Mouse (Mus musculus): ENCODE data around the gene Frmd8.
A peak's percentile ranks its signal among the peaks of the same experiment; 100 is the strongest.

The Frmd8 gene

DNA sequence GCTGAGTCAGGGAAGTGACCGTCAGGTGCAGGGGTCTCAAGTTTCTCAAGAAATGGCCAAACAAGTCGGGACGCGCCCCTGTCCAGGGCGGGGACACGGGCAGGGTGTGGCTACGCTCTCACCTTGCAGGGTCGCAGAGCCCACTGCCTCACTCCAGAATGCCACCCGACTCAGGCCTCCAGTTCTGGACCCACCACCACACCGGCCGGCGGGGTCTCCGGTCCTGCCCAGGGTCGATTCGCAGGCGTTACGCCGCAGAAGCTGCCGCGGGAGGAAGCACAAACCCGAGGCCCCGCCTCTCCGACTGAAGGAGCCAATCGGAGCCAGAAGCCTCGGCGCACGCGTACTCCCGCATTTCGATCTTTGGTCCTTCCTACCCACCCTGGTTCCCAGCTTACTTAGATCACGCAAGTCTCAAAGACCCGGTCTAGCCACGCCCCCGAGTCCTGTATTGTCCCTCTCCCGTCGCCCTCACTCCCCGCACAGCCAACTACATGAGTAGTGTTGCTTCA, at the start of gene Frmd8:
TSS of gene Frmd8 (minus strand) at position 306 of the 512 bp plus-strand sequence.
- peak; percentile 83 for DNase-seq (ENCODE audit: low read depth, low spot score)

DNA sequence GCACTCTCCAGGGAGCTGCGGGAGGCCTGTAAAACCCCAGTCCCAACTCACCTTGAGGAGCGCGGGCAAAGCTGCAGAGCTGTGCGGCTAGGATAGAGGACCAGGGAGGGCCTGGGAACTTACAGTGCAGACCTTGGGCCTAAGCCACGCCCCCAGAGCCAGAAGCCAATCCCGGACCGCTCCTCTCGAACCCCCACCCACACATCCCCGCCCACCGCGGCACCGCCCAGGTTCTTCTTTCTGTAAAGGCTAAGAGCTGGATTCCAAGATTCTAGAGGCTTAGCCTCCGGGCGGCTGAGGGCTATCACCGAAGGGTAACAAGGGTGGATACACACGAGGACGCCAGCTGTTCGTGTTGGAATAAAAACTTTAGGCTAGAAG, 49.6 kb upstream of the Frmd8 start, which contains the start of gene Cdc42ep2:
TSS of gene Cdc42ep2 (minus strand) at position 104 of the 381 bp plus-strand sequence.
- peak; percentile 83 for DNase-seq (ENCODE audit: low read depth, low spot score)

DNA sequence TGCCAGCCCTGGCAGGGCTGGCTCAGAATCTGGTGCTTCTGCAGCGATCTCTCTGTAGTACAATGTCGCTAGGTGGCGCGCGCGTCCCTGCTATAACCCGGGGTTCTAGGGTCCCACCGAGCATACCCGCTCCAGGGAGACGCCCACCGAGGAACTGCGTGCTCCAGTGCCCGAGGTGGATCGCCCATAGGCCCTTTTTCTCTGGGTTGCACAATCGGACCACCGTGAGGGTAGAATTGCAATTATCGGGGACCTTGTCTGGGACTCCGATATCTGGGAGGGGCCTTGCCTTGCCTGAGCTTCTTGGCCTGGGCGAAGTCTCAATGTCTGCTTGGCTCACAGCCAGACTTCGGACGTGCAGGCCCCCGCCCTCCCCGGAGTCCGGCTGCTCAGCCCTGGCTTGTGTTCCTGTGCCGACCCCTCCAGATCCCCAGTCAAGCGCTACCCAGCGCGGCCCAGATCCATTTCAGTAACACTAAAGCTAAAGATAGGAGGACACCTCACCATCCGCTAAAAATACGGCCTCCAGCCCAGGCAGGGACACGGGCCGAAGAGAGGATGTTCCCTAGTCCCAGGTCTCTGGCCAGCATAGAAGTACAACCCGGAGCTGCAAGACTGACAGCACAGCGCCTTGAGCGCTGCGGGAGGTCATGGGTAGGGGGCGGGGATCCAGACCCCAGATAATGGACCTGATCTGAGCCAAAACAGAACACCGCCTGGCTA, 49.1 kb upstream of the Frmd8 start:
- peak; percentile 74 for DNase-seq (ENCODE audit: low read depth, low spot score)

DNA sequence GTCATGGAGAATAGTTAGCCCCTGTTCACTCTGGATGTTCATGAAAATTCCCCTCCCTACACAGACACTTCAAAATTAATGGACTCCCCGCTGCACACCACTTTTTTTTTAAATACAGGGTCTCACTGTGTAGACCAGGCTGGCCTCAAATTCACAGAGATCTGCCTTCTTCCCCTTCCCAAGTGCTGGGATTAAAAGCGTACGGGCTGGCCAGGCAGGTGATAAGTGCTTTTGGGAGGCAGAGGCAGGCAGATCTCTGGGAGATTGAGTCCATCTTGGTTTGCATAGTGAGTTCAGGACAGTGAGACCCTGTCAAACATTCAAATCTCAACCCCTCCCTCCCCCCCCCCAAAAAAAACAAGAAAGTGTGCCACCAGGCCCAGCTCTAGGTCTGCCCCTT, 47.9 kb upstream of the Frmd8 start:
- no peak for DNase-seq (ENCODE audit: low read depth, low spot score)

DNA sequence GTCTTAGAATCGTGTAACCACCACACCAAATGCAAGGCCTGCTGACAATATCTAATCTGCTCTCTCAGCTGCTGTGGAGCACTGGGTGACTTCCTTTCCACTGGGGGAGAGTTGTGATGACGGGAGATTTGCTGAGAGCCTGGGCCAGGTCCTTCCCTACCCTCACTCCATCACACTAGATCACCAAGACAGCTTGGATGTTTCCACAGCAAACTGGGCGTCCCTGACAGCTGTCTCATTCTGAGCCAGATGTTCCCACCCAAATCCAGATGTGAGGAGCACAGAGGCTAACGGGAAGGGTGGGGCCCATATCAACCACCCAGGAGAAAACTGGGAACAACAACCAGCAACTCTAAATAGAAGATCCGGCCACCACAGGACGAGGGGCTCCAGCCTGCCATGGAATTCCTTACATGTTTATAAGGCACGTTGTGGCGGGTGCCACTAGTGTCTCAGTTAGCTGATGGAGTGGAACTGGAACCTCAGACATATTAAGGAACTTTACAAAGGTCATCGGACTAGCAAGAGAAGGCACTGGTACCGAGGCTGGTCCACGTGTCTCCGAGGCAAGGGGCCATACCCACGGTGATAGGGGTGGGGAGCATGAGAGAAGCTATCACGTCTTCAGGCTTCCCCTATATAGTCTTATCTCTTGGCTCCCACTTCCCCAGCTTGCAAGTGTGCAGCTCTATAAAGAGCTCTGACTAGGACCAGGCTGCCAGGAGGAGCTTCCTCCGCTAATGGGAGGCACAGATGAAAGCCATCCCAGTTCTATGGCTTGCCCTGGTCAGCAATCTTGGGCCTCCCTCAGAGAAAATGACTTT, 47.3 kb upstream of the Frmd8 start:
- no peak for DNase-seq (ENCODE audit: low read depth, low spot score)

DNA sequence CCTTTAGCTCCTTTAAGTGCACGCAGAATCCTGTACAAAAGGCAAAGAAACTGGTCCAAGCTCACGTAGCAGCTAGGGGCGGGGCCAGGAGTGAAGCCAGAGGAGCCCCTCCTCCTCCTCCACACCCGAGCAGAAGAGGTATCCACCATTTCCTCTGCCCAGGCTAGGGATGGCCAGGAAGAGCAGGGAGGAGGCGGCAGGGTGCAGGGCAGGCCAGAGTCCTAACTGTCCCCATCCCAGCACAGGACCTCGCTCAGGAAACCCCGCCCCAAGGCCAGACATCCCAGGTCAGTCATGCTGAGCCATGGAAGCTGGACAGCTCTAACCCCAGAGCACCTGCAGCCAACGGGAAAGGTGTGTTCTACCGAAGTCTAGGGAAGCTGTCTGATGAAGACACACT, 46.6 kb upstream of the Frmd8 start:
- DNase-seq (ENCODE audit: low read depth, low spot score), result no peak

DNA sequence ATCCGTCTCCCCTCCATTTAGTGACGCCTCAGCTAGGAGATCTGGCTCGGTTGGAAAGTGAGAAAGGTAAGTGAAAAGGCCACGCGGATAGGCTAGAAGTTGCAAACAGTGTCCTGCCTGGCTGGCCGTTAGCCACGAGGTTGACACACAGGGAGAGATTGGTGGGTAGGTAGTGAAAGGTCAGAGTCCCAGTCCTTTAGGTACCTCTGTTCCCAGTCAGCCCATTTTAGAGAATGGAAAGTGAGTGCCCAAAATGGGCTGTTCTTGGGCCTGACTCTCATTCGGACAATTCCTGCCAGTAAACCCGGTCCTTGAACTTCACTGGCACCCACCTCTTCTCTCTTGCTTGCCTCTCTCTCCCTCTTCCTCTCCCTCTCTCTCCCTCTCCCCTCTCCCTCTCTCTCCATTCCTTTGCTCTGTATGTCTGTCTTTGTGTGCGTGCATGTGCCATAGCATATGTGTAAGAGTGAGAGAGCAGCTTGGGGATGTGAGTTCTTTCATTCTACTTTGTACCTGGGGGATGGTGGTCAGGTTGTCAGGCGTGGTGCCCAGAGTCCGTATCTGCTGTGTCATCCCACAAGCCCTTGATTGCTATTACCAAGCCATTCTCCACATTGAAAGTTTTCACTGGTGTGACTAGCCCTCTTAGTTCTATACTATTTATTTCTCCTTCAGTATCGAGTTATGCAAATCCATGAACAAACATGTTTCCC, 38.1 kb upstream of the Frmd8 start, which contains the start of gene Dpf2:
TSS of gene Dpf2 (minus strand) at position 4 of the 713 bp plus-strand sequence.
- DNase-seq (ENCODE audit: low read depth, low spot score), result no peak

DNA sequence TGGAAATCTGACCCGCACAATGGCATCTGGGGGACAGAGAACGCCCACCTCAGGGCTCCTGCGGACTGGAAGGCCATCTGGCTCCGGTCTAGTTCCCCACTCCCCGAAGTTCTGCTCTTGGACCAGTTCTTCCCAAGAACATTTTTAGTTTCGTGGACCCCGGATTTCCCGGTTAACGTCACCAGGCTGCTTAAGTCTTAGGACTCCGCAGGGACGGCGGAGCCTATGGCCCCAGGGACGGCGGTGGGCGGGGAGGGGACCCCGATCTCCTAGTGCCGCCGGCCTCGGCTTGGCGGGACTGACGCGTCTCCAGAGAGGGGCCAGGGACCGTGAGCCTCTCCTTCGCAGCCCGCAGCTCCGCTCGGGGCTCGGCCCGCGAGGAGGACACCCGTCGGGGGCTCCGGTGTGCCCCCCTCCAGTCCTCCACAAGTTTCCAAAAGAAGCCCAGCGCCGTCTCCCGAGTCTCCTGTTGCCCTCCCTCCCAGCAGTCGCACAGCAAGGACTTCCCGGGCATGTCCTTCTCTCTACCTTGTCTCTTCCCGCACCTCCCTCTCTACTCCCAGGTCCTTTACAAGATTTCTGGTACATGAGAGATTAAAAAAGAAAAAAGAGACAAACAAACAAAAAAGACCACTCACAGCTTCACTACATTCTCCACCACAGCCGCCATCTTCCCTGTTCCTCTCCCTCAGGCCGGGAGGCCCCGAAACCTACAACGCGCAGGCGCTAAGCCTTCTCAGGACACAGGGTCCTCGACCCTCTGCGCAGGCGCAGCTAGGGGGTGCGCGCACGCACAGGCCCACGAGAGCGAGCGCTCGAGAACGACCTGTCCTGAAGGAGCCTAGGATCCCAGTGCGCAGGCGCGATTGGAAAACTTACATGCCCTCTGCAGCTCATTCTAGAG, 37.3 kb upstream of the Frmd8 start:
- DNase-seq (ENCODE audit: low read depth, low spot score), result peak; percentile 97

DNA sequence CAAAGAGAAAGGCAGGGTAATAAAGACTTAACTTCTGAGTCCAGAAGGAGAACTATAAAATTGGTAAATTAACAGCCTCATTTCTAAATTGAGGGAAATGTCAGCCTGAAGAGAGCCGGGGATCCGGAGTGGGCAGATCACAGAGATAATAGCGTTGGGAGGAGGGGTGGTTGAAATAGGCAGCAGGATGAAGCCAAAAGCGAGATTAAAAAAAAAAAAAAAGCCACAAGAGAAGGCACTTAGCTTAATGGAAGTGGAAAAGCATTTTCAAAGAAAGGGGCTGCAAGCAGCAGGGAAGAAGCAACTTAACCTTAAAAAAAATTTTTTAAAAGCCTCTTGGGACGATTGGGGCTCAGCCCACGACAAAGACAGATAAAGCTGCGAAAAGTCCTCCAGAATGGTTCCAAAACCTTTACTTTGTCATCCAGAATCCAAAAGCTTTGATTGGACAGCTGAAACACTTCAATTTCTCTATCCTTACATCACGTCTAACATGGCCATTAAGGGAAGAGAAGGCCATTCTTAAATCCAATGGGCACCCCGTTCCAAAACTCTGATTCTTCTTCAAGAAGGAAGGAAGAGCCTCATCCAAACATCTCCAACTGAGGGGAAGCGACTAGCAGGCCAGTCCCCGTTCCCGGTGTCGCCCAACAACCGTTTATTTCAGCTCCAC, 36.5 kb upstream of the Frmd8 start:
- no peak for DNase-seq (ENCODE audit: low read depth, low spot score)

DNA sequence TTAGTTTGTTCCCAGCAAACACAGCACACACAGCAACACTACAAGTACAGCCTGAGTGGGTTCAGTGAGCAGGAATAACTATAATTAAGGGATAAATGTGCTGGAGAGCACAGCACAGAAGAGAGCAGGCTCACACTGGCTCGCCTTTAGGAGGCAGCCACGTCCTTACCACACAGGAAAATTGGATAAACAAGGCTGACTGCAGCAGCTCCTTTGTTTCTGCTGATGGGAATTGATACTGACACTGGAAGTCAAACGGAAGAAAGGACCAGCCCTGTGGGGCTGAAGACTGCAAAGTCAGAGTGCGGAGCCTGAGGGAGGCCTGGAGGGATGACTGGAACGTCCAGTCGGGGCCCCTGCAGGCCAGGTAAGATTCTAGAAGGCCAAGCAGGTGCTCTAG, 35.1 kb upstream of the Frmd8 start:
- no peak for DNase-seq (ENCODE audit: low read depth, low spot score)

DNA sequence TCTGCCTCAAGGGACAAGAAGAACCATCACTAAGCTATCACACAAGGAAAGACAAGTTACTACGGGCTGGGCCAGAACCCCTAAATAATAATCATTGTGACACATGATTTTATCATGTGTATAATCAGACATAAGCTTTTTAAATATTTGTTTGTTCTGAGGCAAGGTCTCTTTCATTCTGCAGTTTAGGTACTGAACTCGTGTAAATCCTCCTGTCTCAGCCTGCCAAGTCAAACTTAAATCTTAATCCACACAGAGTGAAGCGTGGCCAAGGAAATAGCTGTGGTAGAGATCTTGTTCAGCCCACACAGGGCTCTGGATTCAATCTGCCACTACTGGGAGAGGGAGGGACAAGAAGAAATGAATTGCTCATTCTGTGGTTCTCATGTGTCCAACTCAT, 32.2 kb upstream of the Frmd8 start:
- no peak for DNase-seq (ENCODE audit: low read depth, low spot score)

DNA sequence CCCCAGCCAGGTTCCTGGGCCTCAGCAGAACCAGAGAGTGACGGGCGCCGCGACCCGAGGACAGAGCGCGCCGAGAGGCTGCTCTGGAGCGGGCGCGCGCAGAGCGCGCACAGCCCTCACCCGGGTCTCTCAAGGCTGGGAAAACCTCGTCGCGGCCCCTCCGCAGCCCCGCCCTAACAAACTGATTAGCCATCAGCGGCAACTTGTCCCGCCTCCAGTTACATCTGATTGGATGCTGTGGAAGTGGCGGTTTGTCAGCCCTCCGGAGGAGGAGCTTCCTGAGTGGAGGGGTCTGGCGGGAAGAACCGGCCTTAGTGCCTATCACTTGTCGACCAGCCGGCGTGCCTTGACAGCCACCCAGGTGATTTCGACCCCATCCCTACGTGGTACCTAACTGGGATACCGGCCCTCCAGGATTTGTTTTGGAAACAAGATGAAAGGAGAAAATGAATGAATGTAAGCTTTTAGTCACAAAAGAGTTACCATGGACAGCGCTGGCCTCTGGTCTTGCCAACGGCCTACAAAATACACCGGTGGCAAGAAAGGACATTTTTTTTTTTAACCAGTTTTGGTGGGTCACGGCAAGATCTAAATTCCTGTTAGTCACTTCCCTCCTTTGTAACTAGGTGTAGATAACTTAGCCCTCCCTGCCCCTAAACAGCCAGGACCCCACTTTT, 19.1 kb upstream of the Frmd8 start, which contains the start of gene Tigd3:
TSS of gene Tigd3 (minus strand) at position 148 of the 677 bp plus-strand sequence.
- DNase-seq (ENCODE audit: low read depth, low spot score), result peak; percentile 92

DNA sequence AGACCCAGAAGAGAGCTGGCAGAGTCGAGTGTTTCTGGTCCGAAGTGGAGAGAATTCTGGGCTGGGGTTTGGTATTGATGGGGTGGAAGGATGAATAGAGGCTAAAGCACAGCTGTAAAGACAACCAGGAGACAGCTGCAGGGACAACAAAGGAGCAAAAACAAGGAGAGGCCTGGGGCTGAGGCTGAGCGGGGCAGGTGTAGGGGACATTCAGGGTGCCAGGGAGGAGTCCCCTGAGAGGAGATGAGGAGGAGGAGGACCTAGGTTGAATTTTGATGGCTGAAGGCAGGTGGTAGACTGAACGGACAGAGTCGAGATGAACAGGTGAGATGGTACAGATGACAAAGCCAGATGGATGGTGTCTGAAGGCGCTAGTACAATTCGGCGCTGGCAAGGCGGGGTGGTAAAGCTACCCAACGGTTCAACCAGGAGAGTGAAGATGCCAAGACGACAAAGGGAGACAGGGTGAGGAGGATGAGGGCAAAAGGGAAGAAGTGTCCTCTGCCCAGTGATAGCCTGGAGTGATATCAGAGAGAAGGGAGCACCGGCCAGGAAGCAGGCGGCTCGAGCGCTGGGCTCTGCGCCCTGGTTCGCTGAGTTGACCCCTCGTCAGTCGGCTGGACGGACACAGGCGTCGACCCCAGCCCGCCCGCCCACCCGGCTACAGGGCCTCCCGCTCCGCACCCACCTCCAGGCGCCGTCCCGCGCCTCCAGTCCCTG, 18.4 kb upstream of the Frmd8 start:
- DNase-seq (ENCODE audit: low read depth, low spot score), result no peak

DNA sequence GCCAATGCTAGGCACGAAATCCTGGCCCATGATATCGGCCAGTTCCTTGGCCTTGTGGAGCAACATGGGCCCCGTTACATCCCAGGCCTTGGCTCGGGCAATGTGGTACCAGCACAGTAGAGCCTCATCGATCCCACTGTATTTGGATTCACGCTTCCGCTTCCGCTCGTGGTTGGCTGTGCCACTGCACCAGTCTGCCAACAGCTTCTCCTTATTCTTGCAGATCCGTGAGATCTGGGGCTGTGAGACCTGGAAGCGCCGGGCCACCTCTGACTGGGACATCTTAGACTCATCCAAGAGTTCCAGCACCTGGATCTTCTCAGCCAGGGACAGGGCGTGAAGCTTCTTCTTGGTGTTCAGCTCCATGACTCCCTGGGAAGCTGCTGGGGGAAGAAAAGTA, 17.7 kb upstream of the Frmd8 start:
- no peak for DNase-seq (ENCODE audit: low read depth, low spot score)

DNA sequence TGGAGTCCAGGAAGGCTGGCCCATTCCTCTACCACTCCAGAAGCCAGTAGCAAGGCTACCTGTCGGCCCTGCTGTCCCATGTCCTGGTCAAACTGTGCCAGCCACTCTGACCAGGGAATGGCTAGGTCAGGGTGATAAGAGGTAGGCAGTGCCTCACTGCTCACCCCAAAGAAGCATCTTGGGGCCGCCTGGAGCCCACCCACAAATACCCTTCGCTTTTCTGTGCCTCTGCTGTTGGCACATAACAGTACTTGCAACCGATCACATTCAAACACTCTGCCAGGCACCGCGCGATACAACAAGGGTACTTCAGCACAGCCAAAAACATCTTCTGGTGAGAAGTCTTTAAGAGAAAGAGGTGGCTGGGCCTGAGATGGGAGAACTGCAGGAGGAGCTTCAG, 17.2 kb upstream of the Frmd8 start:
- no peak for DNase-seq (ENCODE audit: low read depth, low spot score)

DNA sequence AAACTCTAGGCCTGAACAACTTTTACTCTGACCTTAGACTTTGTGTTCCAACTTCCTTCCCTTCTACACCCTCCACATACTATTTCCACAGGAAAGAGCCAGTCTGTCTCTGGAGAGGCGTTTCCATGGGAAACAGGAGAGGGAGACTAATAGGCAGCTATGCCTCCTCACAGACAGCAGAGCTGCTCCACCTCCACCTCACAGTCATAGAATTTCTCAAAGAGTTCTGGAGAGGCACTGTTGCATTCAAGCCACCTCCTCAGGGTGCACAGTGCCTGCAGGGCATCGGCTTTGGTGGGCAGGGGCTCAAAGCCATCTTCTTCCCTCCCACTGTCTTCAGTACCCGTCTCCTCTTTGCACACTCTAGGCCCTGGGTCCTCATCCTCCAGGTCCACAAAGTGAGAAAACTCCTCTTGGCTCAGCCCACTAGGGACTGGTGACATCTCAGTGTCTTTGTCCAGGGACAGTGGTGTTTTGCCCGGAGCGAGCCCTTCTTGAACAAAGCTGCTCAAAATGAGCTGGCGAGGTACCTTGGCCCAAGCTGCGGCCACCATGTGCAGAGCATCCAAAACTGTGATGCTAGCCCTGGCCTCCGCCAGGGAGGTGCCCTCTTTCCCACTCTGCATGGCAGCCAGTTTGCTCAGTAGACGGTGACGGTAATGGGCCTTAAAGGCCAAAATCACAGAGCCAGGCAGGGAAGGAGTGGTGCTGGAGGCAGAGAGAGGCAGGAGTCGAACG, 16.6 kb upstream of the Frmd8 start:
- DNase-seq (ENCODE audit: low read depth, low spot score), result no peak

DNA sequence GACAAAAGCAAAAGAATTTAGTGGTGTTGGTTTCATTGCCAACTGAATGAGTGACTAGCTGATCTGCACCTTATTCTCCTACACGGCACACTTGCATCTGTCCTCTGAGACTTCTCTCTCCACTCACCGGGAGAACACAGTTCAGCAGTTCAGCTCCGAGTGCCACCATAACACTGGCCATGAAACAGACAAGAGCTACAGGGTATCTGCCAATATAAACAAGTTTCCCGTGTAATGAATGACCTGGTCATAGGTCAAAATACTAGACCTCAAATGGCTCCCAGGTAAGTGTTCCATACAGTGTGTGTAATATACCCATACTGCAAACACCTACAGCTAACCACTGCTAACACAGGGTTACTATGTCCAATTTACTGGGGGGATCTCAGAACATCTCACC, 14.1 kb upstream of the Frmd8 start:
- DNase-seq (ENCODE audit: low read depth, low spot score), result no peak

DNA sequence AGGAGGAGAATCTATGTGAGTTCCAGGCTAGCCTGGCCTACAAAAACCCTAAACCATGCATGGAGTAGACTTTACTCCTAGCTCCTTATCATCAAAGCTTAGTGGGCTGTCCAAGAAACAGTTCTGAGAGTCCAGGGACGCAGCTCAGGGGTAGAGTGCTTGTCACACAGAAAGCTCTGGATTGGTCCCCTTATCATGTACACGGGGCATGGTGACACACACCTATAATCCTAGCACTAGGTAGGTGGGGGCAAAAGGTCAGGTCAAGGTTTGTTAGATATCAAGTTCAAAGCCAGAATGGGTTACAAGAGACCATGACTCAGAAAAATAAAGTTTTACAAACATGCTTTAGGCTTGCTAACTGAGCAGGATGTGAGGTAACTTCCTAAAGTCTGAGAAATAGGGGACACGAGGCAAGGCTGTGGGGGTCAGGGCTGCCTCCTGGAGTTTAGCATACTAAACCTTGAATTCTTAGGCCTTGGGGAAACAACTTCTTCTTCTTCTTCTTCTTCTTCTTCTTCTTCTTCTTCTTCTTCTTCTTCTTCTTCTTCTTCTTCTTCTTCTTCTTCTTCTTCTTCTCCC, 12.3 kb upstream of the Frmd8 start:
- DNase-seq (ENCODE audit: low read depth, low spot score), result no peak
